20 mouse cellular contexts compared by ENCODE assay signal in the genomic region with DNA sequence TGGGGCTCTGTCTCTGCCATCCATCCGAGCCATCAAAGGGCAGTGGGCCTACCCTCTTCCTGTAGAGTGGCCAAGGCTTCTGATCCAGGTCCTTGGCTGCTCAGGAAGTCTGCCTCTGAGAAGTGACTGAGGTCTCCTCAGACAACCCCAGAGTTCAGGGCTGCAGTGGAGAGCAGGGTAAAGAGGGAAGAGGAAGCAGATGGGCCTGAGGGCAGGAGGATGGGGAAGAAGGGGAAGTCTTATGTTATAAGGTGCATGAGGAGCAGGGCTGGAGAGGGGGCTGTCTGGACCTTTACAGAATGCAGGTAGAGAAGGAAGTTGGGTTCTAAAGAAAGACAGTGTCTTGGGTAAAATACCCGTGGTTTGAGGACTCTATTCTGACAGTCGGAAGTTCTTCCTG. TPM values are rescaled to one million over a fixed set of nuclear protein-coding genes. Genes with fewer than 3 reads are reported as not detected.
DNase-seq lines count a peak whose midpoint lies in the region; ATAC-seq and TF ChIP-seq lines count a peak whose summit lies in the region.
"Had no signal": no experiment of that assay in that cellular context is flagged by ENCODE, and none has a peak within 500 bp of the region (broad histone marks: within the 10 kb centered on the region; RNA-seq: fewer than 3 reads in every experiment).

No protein-coding gene starts in this region.

- H3K9ac ChIP-seq in limb, embryonic 11.5 days (ENCODE audit: low read length): peak overlapping the region; percentile 18; the same call in 1 of the 2 replicates
- H3K9ac ChIP-seq in embryonic facial prominence, embryonic 14.5 days (ENCODE audit: low read depth, low read length): peak overlapping the region; percentile 28; the same call in 1 of the 2 replicates
- H3K9ac ChIP-seq: forebrain, embryonic 12.5 days; hindbrain, embryonic 13.5 days; kidney, embryonic 15.5 days; liver, postnatal 0 days; neural tube, embryonic 12.5 days had no signal

- WGBS in limb, embryonic 11.5 days: 74% methylated on average over 3 of the region's 3 CpGs
- 80% methylated on average over 3 of the region's 3 CpGs for WGBS in limb, embryonic 10.5 days
- 3% methylated on average over 3 of the region's 3 CpGs for WGBS in bone marrow, adult 2 months
- 73% methylated on average over 3 of the region's 3 CpGs for WGBS in embryonic facial prominence, embryonic 14.5 days

- no peak overlapping the region for H3K4me3 ChIP-seq in limb, embryonic 11.5 days (ENCODE audit: low read depth, low read length)
- H3K4me3 ChIP-seq in limb, embryonic 10.5 days: no peak overlapping the region
- no peak overlapping the region for H3K4me3 ChIP-seq in bone marrow, adult 2 months (replicated peaks; ENCODE audit: control insufficient read depth, low read depth, low read length)
- H3K4me3 ChIP-seq in embryonic facial prominence, embryonic 14.5 days (ENCODE audit: low read depth, low read length): no peak overlapping the region
- H3K4me3 ChIP-seq: forebrain, embryonic 12.5 days; hindbrain, embryonic 13.5 days; kidney, embryonic 15.5 days; neural tube, embryonic 12.5 days had no signal

- H3K27ac ChIP-seq in limb, embryonic 11.5 days (replicated peaks; ENCODE audit: low read depth, low read length): no peak overlapping the region
- H3K27ac ChIP-seq in limb, embryonic 10.5 days: no peak overlapping the region
- peak overlapping the region; percentile 14; the same call in 1 of the 2 replicates for H3K27ac ChIP-seq in bone marrow, adult 2 months (ENCODE audit: control insufficient read depth, insufficient read depth, low read depth, low read length, poor library complexity)
- peak overlapping the region; percentile 13; the same call in 1 of the 2 replicates for H3K27ac ChIP-seq in embryonic facial prominence, embryonic 14.5 days (replicated peaks; ENCODE audit: low read depth, low read length)
- H3K27ac ChIP-seq: forebrain, embryonic 12.5 days; hindbrain, embryonic 13.5 days; neural tube, embryonic 12.5 days had no signal

- TF ChIP-seq CTCF in bone marrow, adult 2 months (IDR thresholded peaks at IDR 0.05; ENCODE audit: control insufficient read depth, insufficient read depth, low read length): no peak

- no peaks in the 10 kb centered on the region for H3K9me3 ChIP-seq in limb, embryonic 11.5 days (ENCODE audit: control insufficient read depth, low read length)
- no peaks in the 10 kb centered on the region for H3K9me3 ChIP-seq in limb, embryonic 10.5 days (replicated peaks)
- H3K9me3 ChIP-seq in embryonic facial prominence, embryonic 14.5 days (ENCODE audit: control insufficient read depth, low read length): no peaks in the 10 kb centered on the region
- H3K9me3 ChIP-seq: forebrain, embryonic 12.5 days; hindbrain, embryonic 13.5 days; kidney, embryonic 15.5 days; neural tube, embryonic 12.5 days had no signal

- no peak for TF ChIP-seq POLR2A in bone marrow, adult 2 months (IDR thresholded peaks at IDR 0.05; ENCODE audit: borderline replicate concordance, control insufficient read depth, low read depth, low read length)

- peaks cover 4% of the 10 kb centered on the region for H3K4me1 ChIP-seq in limb, embryonic 11.5 days (ENCODE audit: control insufficient read depth, insufficient read depth, low read length)
- peaks cover 31% of the 10 kb centered on the region for H3K4me1 ChIP-seq in limb, embryonic 10.5 days
- no peaks in the 10 kb centered on the region; the same call in 1 of the 2 replicates for H3K4me1 ChIP-seq in bone marrow, adult 2 months (ENCODE audit: control insufficient read depth, insufficient read depth, low read length)
- H3K4me1 ChIP-seq in embryonic facial prominence, embryonic 14.5 days (ENCODE audit: control insufficient read depth, insufficient read depth, low read length): peaks cover 4% of the 10 kb centered on the region; the same call in 1 of the 2 replicates
- H3K4me1 ChIP-seq: neural tube, embryonic 12.5 days had no signal

- no peak for ATAC-seq in limb, embryonic 11.5 days (ENCODE audit: insufficient number of reproducible peaks, low FRiP score, low TSS enrichment, low read depth)
- no peak for ATAC-seq in embryonic facial prominence, embryonic 14.5 days (ENCODE audit: low read depth)
- peak; percentile 76 for ATAC-seq in megakaryocyte progenitor cell, adult 5-6 weeks (replicated peaks; ENCODE audit: poor library complexity)
- ATAC-seq: liver, postnatal 0 days had no signal

- H3K27me3 ChIP-seq in limb, embryonic 11.5 days (ENCODE audit: control insufficient read depth, insufficient read depth, low read length): no peaks in the 10 kb centered on the region
- H3K27me3 ChIP-seq in limb, embryonic 10.5 days (ENCODE audit: low read depth, poor library complexity, severe bottlenecking): peaks cover 19% of the 10 kb centered on the region; the same call in 1 of the 2 replicates
- H3K27me3 ChIP-seq in embryonic facial prominence, embryonic 14.5 days (replicated peaks; ENCODE audit: control insufficient read depth, insufficient read depth, low read length): no peaks in the 10 kb centered on the region
- H3K27me3 ChIP-seq: neural tube, embryonic 12.5 days had no signal

- no peaks in the 10 kb centered on the region for H3K36me3 ChIP-seq in limb, embryonic 11.5 days (ENCODE audit: control insufficient read depth, insufficient read depth, low read length)
- no peaks in the 10 kb centered on the region for H3K36me3 ChIP-seq in limb, embryonic 10.5 days
- H3K36me3 ChIP-seq in embryonic facial prominence, embryonic 14.5 days (ENCODE audit: control insufficient read depth, insufficient read depth, low read length): no peaks in the 10 kb centered on the region
- H3K36me3 ChIP-seq: forebrain, embryonic 12.5 days; hindbrain, embryonic 13.5 days; kidney, embryonic 15.5 days; neural tube, embryonic 12.5 days had no signal

- intact Hi-C loops in left cerebral cortex, postnatal 10 days (cut with DNase I): loop anchor here (5.0 kb wide), 3 partner anchors 97 to 282 kb away; no protein-coding TSS in a partner anchor

- H3K4me2 ChIP-seq in limb, embryonic 11.5 days (ENCODE audit: low read depth, severe bottlenecking): no peak overlapping the region
- H3K4me2 ChIP-seq in embryonic facial prominence, embryonic 14.5 days (ENCODE audit: low read depth, low read length): no peak overlapping the region
- H3K4me2 ChIP-seq: forebrain, embryonic 12.5 days; hindbrain, embryonic 13.5 days; kidney, embryonic 15.5 days; neural tube, embryonic 12.5 days had no signal

- no peak for DNase-seq in limb, embryonic 11.5 days (ENCODE audit: low spot score)
- no peak for DNase-seq in limb, embryonic 10.5 days (ENCODE audit: low spot score)
- no peak for DNase-seq in embryonic facial prominence, embryonic 14.5 days (ENCODE audit: low spot score)
- no peak for DNase-seq in layer of hippocampus, postnatal 10 days (ENCODE audit: low spot score in 2 of 2)
- no peak for DNase-seq in left cerebral cortex, postnatal 10 days (ENCODE audit: extremely low spot score in 1 of 2, low spot score in 2 of 2)
- DNase-seq: adrenal gland, adult 2 months; cerebellum, adult 9-10 months; gastrocnemius, postnatal 25 days; liver, postnatal 0 days; lung, postnatal 14 days; thymus, adult 18-20 months; thymus, postnatal 4 days had no signal

RNA-seq across cellular contexts. Expression of a gene that starts 14.3 kb away (rescaled TPM):
- polyA plus RNA-seq in limb, embryonic 11.5 days (2014; fragmentation: Nextera tagmentation; extraction: Ambion mirVana): 34.7 and 36.8 TPM in 2 replicates
- polyA plus RNA-seq in limb, embryonic 10.5 days (2016; fragmentation: Nextera tagmentation; extraction: Ambion mirVana): 29.8 and 34.9 TPM in 2 replicates
- polyA plus RNA-seq in bone marrow, adult 2 months (2011; ENCODE audit: insufficient read depth, insufficient read length, low replicate concordance, missing spikeins): 7.1 and 10.0 TPM in 2 replicates
- polyA plus RNA-seq in embryonic facial prominence, embryonic 14.5 days (2014; fragmentation: Nextera tagmentation; extraction: Ambion mirVana): 47.2 and 51.6 TPM in 2 replicates
- total RNA-seq in megakaryocyte progenitor cell, adult 5-6 weeks (2015): 41.7 and 48.4 TPM in 2 replicates
- total RNA-seq in megakaryocyte progenitor cell, adult 5-6 weeks (2017): 26.2 and 30.1 TPM in 2 replicates
- 10 to 100 TPM; 20.1 to 22.2 TPM for total RNA-seq in layer of hippocampus, postnatal 10 days (2021)
- total RNA-seq in left cerebral cortex, postnatal 10 days (2021): 10 to 100 TPM; 13.0 to 17.2 TPM

RNA-seq across cellular contexts. Expression of a gene that starts 39.3 kb away (rescaled TPM):
- 0.18 and 0.25 TPM in 2 replicates for polyA plus RNA-seq in limb, embryonic 11.5 days (2014; fragmentation: Nextera tagmentation; extraction: Ambion mirVana)
- polyA plus RNA-seq in limb, embryonic 10.5 days (2016; fragmentation: Nextera tagmentation; extraction: Ambion mirVana): 0.15 and 0.23 TPM in 2 replicates
- polyA plus RNA-seq in bone marrow, adult 2 months (2011; ENCODE audit: insufficient read depth, insufficient read length, low replicate concordance, missing spikeins): 0.88 and 1.5 TPM in 2 replicates
- polyA plus RNA-seq in embryonic facial prominence, embryonic 14.5 days (2014; fragmentation: Nextera tagmentation; extraction: Ambion mirVana): 2.9 and 3.6 TPM in 2 replicates
- total RNA-seq in megakaryocyte progenitor cell, adult 5-6 weeks (2015): 5.3 and 7.9 TPM in 2 replicates
- 1.7 and 1.9 TPM in 2 replicates for total RNA-seq in megakaryocyte progenitor cell, adult 5-6 weeks (2017)
- total RNA-seq in layer of hippocampus, postnatal 10 days (2021): under 1 TPM in 1 of 2 experiments, not detected in 1; 0.07 TPM
- under 1 TPM; 0.14 to 0.36 TPM for total RNA-seq in left cerebral cortex, postnatal 10 days (2021)

RNA-seq across cellular contexts. Expression of a gene that starts 54.8 kb away (rescaled TPM):
- 237 and 243 TPM in 2 replicates for polyA plus RNA-seq in limb, embryonic 11.5 days (2014; fragmentation: Nextera tagmentation; extraction: Ambion mirVana)
- 72.8 and 186 TPM in 2 replicates for polyA plus RNA-seq in limb, embryonic 10.5 days (2016; fragmentation: Nextera tagmentation; extraction: Ambion mirVana)
- 0.52 TPM in 1 of 2 replicates, not detected in the other for polyA plus RNA-seq in bone marrow, adult 2 months (2011; ENCODE audit: insufficient read depth, insufficient read length, low replicate concordance, missing spikeins)
- polyA plus RNA-seq in embryonic facial prominence, embryonic 14.5 days (2014; fragmentation: Nextera tagmentation; extraction: Ambion mirVana): 372 and 595 TPM in 2 replicates
- 0.05 TPM in 1 of 2 replicates, not detected in the other for total RNA-seq in megakaryocyte progenitor cell, adult 5-6 weeks (2015)
- total RNA-seq in megakaryocyte progenitor cell, adult 5-6 weeks (2017): not detected in 2 replicates
- total RNA-seq in layer of hippocampus, postnatal 10 days (2021): 1 to 10 TPM; 1.0 to 2.6 TPM
- 1 to 10 TPM in 1 of 2 experiments, under 1 TPM in 1; 0.63 to 1.1 TPM for total RNA-seq in left cerebral cortex, postnatal 10 days (2021)
- total RNA-seq: adrenal gland, adult 2 months; liver, adult 2 months had no signal
- polyA plus RNA-seq: large intestine, adult 2 months; liver, adult 2 months had no signal

Comparison
In these comparisons a context has a peak if more than half of its experiments do, and no peak if none do; other contexts are left out.
1. H3K27ac ChIP-seq: peak in bone marrow, adult 2 months (single experiment) and embryonic facial prominence, embryonic 14.5 days (single experiment); none in limb, embryonic 11.5 days (single experiment) and limb, embryonic 10.5 days (single experiment).
2. RNA of a gene that starts 54.8 kb away (polyA plus RNA-seq): 372 to 595 TPM in embryonic facial prominence, embryonic 14.5 days, 237 to 243 TPM in limb, embryonic 11.5 days and 72.8 to 186 TPM in limb, embryonic 10.5 days; 0.52 TPM in bone marrow, adult 2 months; every median in the first group is over 10 times any median in the second.